16 mouse cellular contexts compared by ENCODE assay signal in the genomic region with DNA sequence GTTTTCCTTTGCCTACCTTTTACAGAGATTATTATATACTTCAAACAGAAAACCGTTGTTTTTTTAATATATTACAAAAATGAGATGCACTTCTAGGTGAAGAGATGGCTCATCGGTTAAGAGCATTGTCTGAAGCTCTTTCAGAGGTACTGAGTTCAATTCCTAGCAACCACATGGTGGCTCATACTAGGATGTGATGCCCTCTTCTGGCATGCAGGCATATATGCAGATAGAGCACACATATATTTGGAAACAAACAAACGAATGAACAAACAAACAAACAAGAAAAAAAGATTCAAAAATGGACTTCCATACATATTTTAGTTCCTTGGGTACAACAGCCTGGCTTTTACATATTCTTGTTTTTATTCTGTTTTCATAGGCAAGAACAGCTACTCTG.
DNase-seq lines count a peak whose midpoint lies in the region; ATAC-seq and TF ChIP-seq lines count a peak whose summit lies in the region.
"Had no signal": no experiment of that assay in that cellular context is flagged by ENCODE, and none has a peak within 500 bp of the region (broad histone marks: within the 10 kb centered on the region; RNA-seq: fewer than 3 reads in every experiment).

No protein-coding gene starts in this region.

- TF ChIP-seq CTCF in heart, postnatal 0 days (IDR thresholded peaks at IDR 0.05; ENCODE audit: low read depth): peak; percentile 40; the same call in 1 of the 2 replicates
- peak; percentile 19 to 59 (median 36); a peak in 5 of 6 replicates for TF ChIP-seq CTCF in MEL (IDR thresholded peaks at IDR 0.05 in 2 of 3, conservative IDR thresholded peaks at IDR 0.05 in 1 of 3; ENCODE audit: control insufficient read depth in 1 of 3, insufficient read depth in 1 of 3, low read depth in 2 of 3, low read length in 3 of 3, poor library complexity in 1 of 3, severe bottlenecking in 1 of 3)

- no peak for TF ChIP-seq POLR2A in MEL (IDR thresholded peaks at IDR 0.05; ENCODE audit: control insufficient read depth in 1 of 2, insufficient read depth in 1 of 2, low read depth in 1 of 2, low read length in 2 of 2, poor library complexity in 1 of 2)

- no peaks in the 10 kb centered on the region for H3K27me3 ChIP-seq in heart, postnatal 0 days (ENCODE audit: control insufficient read depth, insufficient read depth, low read length)
- H3K27me3 ChIP-seq in heart, embryonic 11.5 days (ENCODE audit: control insufficient read depth, insufficient read depth, low read length): no peaks in the 10 kb centered on the region
- H3K27me3 ChIP-seq in midbrain, embryonic 14.5 days (ENCODE audit: control insufficient read depth, insufficient read depth, low read length): no peaks in the 10 kb centered on the region
- H3K27me3 ChIP-seq in midbrain, embryonic 13.5 days: no peaks in the 10 kb centered on the region
- H3K27me3 ChIP-seq in MEL (ENCODE audit: control insufficient read depth in 1 of 2, insufficient read depth in 2 of 2, low read length in 2 of 2): no peaks in the 10 kb centered on the region
- H3K27me3 ChIP-seq in splenic B cell, adult 2 months (ENCODE audit: control insufficient read depth, insufficient read depth, low read length, poor library complexity, severe bottlenecking): no peaks in the 10 kb centered on the region
- H3K27me3 ChIP-seq: embryonic facial prominence, embryonic 15.5 days; forebrain, embryonic 13.5 days; limb, embryonic 13.5 days had no signal

- ATAC-seq in heart, postnatal 0 days (ENCODE audit: insufficient read depth, low read depth): no peak
- no peak for ATAC-seq in heart, embryonic 11.5 days (replicated peaks; ENCODE audit: insufficient number of reproducible peaks, low FRiP score, low TSS enrichment)
- ATAC-seq in midbrain, embryonic 14.5 days (ENCODE audit: low FRiP score, low TSS enrichment): no peak
- ATAC-seq in midbrain, embryonic 13.5 days: no peak
- no peak for ATAC-seq in activated CD4-positive, CD25-positive, alpha-beta regulatory T cell, adult 4 months
- ATAC-seq: forebrain, embryonic 13.5 days; intestine, embryonic 16.5 days had no signal

- no peaks in the 10 kb centered on the region for H3K9me3 ChIP-seq in heart, postnatal 0 days (replicated peaks; ENCODE audit: control insufficient read depth, low read length)
- H3K9me3 ChIP-seq in heart, embryonic 11.5 days (replicated peaks; ENCODE audit: control insufficient read depth, low read length): no peaks in the 10 kb centered on the region
- H3K9me3 ChIP-seq in midbrain, embryonic 14.5 days (ENCODE audit: control insufficient read depth, low read length): no peaks in the 10 kb centered on the region
- H3K9me3 ChIP-seq in midbrain, embryonic 13.5 days: no peaks in the 10 kb centered on the region
- no peaks in the 10 kb centered on the region for H3K9me3 ChIP-seq in MEL (replicated peaks; ENCODE audit: insufficient read depth, low read length)
- H3K9me3 ChIP-seq: embryonic facial prominence, embryonic 15.5 days; forebrain, embryonic 13.5 days; heart, embryonic 10.5 days; limb, embryonic 13.5 days had no signal

- no peak for TF ChIP-seq EP300 in heart, postnatal 0 days (IDR thresholded peaks at IDR 0.05; ENCODE audit: low read depth)
- TF ChIP-seq EP300 in MEL (IDR thresholded peaks at IDR 0.05; ENCODE audit: low read depth in 1 of 2, low read length in 2 of 2): no peak

- H3K9ac ChIP-seq in heart, postnatal 0 days (replicated peaks; ENCODE audit: low read depth, low read length): no peak overlapping the region
- no peak overlapping the region for H3K9ac ChIP-seq in heart, embryonic 11.5 days (ENCODE audit: low read depth, low read length)
- H3K9ac ChIP-seq in midbrain, embryonic 14.5 days (replicated peaks; ENCODE audit: low read length): no peak overlapping the region
- H3K9ac ChIP-seq in midbrain, embryonic 13.5 days (replicated peaks): no peak overlapping the region
- no peak overlapping the region for H3K9ac ChIP-seq in MEL (ENCODE audit: control insufficient read depth, low read depth, low read length, poor library complexity, severe bottlenecking)
- H3K9ac ChIP-seq: embryonic facial prominence, embryonic 15.5 days; forebrain, embryonic 13.5 days; limb, embryonic 13.5 days had no signal

- DNase-seq in heart, postnatal 0 days (ENCODE audit: low spot score): no peak
- DNase-seq in midbrain, embryonic 14.5 days: peak; percentile 13
- DNase-seq in MEL (ENCODE audit: low read depth, low spot score): peak; percentile 31
- DNase-seq in splenic B cell, adult 2 months (ENCODE audit: low read depth, low spot score): peak; percentile 43
- DNase-seq in heart, adult 18-20 months: no peak
- DNase-seq: adrenal gland, postnatal 36 days; kidney, postnatal 4 days had no signal

- TF ChIP-seq RAD21 in MEL (IDR thresholded peaks at IDR 0.05; ENCODE audit: low read depth, low read length): peak; percentile 49

- no peak overlapping the region for H3K27ac ChIP-seq in heart, postnatal 0 days (ENCODE audit: low read depth)
- H3K27ac ChIP-seq in heart, embryonic 11.5 days (ENCODE audit: low read depth, low read length): no peak overlapping the region
- H3K27ac ChIP-seq in midbrain, embryonic 14.5 days (replicated peaks; ENCODE audit: low read depth, low read length): no peak overlapping the region
- H3K27ac ChIP-seq in midbrain, embryonic 13.5 days: no peak overlapping the region
- no peak overlapping the region for H3K27ac ChIP-seq in MEL (ENCODE audit: control insufficient read depth, low read depth, low read length)
- H3K27ac ChIP-seq: embryonic facial prominence, embryonic 15.5 days; forebrain, embryonic 13.5 days; heart, embryonic 10.5 days; limb, embryonic 13.5 days had no signal

- WGBS in heart, postnatal 0 days: 88% methylated on average over 3 of the region's 3 CpGs
- 82% methylated on average over 3 of the region's 3 CpGs for WGBS in heart, embryonic 11.5 days (ENCODE audit: insufficient replicate concordance)
- WGBS in midbrain, embryonic 14.5 days: 88% methylated on average over 3 of the region's 3 CpGs
- 89% methylated on average over 3 of the region's 3 CpGs for whole genome bisulfite sequencing in midbrain, embryonic 13.5 days

- no peak overlapping the region for H3K4me3 ChIP-seq in heart, postnatal 0 days (ENCODE audit: low read depth, low read length)
- H3K4me3 ChIP-seq in heart, embryonic 11.5 days (ENCODE audit: low read depth, low read length): no peak overlapping the region
- no peak overlapping the region for H3K4me3 ChIP-seq in midbrain, embryonic 14.5 days (replicated peaks; ENCODE audit: low read depth, low read length)
- no peak overlapping the region for H3K4me3 ChIP-seq in midbrain, embryonic 13.5 days (replicated peaks)
- no peak overlapping the region for H3K4me3 ChIP-seq in MEL (ENCODE audit: control insufficient read depth in 1 of 2, insufficient read depth in 1 of 2, low read depth in 2 of 2, low read length in 2 of 2)
- H3K4me3 ChIP-seq: embryonic facial prominence, embryonic 15.5 days; forebrain, embryonic 13.5 days; heart, embryonic 10.5 days; limb, embryonic 13.5 days had no signal

- peaks cover 22% of the 10 kb centered on the region for H3K36me3 ChIP-seq in heart, postnatal 0 days (replicated peaks; ENCODE audit: control insufficient read depth, insufficient read depth, low read length)
- H3K36me3 ChIP-seq in heart, embryonic 11.5 days (ENCODE audit: control insufficient read depth, insufficient read depth, low read length): no peaks in the 10 kb centered on the region; the same call in 1 of the 2 replicates
- peaks cover 32% of the 10 kb centered on the region for H3K36me3 ChIP-seq in midbrain, embryonic 14.5 days (ENCODE audit: control insufficient read depth, insufficient read depth, low read length)
- H3K36me3 ChIP-seq in midbrain, embryonic 13.5 days: peaks cover 33% of the 10 kb centered on the region
- H3K36me3 ChIP-seq in MEL (ENCODE audit: control insufficient read depth in 1 of 2, insufficient read depth in 2 of 2, low read length in 2 of 2): peaks cover 0 to 2% of the 10 kb centered on the region in 2 experiments; a peak in 3 of 4 replicates
- H3K36me3 ChIP-seq in splenic B cell, adult 2 months (ENCODE audit: control insufficient read depth, insufficient read depth, low read length, poor library complexity, severe bottlenecking): no peaks in the 10 kb centered on the region; the same call in 1 of the 2 replicates

- H3K4me1 ChIP-seq in heart, postnatal 0 days (ENCODE audit: control insufficient read depth, insufficient read depth): no peaks in the 10 kb centered on the region
- H3K4me1 ChIP-seq in heart, embryonic 11.5 days (ENCODE audit: control insufficient read depth, insufficient read depth, low read length): no peaks in the 10 kb centered on the region
- H3K4me1 ChIP-seq in midbrain, embryonic 14.5 days (ENCODE audit: control insufficient read depth, insufficient read depth, low read length): no peaks in the 10 kb centered on the region
- no peaks in the 10 kb centered on the region for H3K4me1 ChIP-seq in midbrain, embryonic 13.5 days (replicated peaks)
- H3K4me1 ChIP-seq in MEL (ENCODE audit: control insufficient read depth in 1 of 2, insufficient read depth in 2 of 2, low read length in 2 of 2): no peaks in the 10 kb centered on the region; a peak in 1 of 4 replicates
- H3K4me1 ChIP-seq: embryonic facial prominence, embryonic 15.5 days; forebrain, embryonic 13.5 days; heart, embryonic 10.5 days; limb, embryonic 13.5 days had no signal

- H3K79me2 ChIP-seq in MEL (ENCODE audit: control insufficient read depth, insufficient read depth, low read length, poor library complexity): no peaks in the 10 kb centered on the region

- H3K4me2 ChIP-seq in heart, postnatal 0 days (ENCODE audit: low read depth, low read length): no peak overlapping the region
- H3K4me2 ChIP-seq in heart, embryonic 11.5 days: no peak overlapping the region
- H3K4me2 ChIP-seq in midbrain, embryonic 14.5 days (ENCODE audit: low read length): no peak overlapping the region
- H3K4me2 ChIP-seq in midbrain, embryonic 13.5 days (replicated peaks): no peak overlapping the region
- H3K4me2 ChIP-seq: embryonic facial prominence, embryonic 15.5 days; forebrain, embryonic 13.5 days; limb, embryonic 13.5 days; midbrain, embryonic 11.5 days had no signal

TF ChIP-seq in MEL, 35 proteins besides CTCF, POLR2A, EP300 and RAD21 (continues in another document):
- TF ChIP-seq GABPA (IDR thresholded peaks at IDR 0.05; ENCODE audit: low read depth, low read length) (no peak), MXI1 (IDR thresholded peaks at IDR 0.05; ENCODE audit: low read depth, low read length) (no peak), JUND (IDR thresholded peaks at IDR 0.05; ENCODE audit: low read depth, low read length) (no peak), MYB (IDR thresholded peaks at IDR 0.05; ENCODE audit: low read depth, low read length) (no peak), ZC3H11A (IDR thresholded peaks at IDR 0.05; ENCODE audit: low read depth, low read length) (peak; percentile 48), SMC3 (IDR thresholded peaks at IDR 0.05; ENCODE audit: low read depth, low read length) (peak; percentile 63), BHLHE40 (IDR thresholded peaks at IDR 0.05; ENCODE audit: borderline replicate concordance, low read depth, low read length) (no peak), ZKSCAN1 (IDR thresholded peaks at IDR 0.05; ENCODE audit: low read depth, low read length) (no peak), ELF1 (IDR thresholded peaks at IDR 0.05; ENCODE audit: low read depth, low read length) (no peak), MYC (IDR thresholded peaks at IDR 0.05; ENCODE audit: low read depth, low read length) (peak; percentile 72; the same call in 1 of the 2 replicates)

Comparison
In these comparisons a context has a peak if more than half of its experiments do, and no peak if none do; other contexts are left out.
1. DNase-seq: peak in midbrain, embryonic 14.5 days (single experiment), MEL (single experiment) and splenic B cell, adult 2 months (single experiment); none in heart, postnatal 0 days (single experiment) and heart, adult 18-20 months (0 of 2).